Mouse (Mus musculus) gastrocnemius, adult 18-20 months (tissue): ENCODE measurements around the gene Polr3b. TPM values are rescaled to one million over a fixed set of nuclear protein-coding genes. Genes with fewer than 3 reads are reported as not detected.

Experiments
- DNase-seq: peaks from one replicate; pipeline ENCODE4 v3.0.0; 2021; ENCODE audit warnings: low spot score
- total RNA-seq, 2 experiments: library from RNA; stranded (reverse); gene quantifications; 2 replicates each; pipeline ENCODE4 v1.2.3; 2021

Polr3b gene
- total RNA-seq, 2 experiments from 2014 or later = 8.8 to 10.0 TPM

GRCm38 (mm10) chr10:84758483-84759431 lies 136.7 kb downstream of the Polr3b start:
- no peak for DNase-seq

- DNase-seq = no peak
These were observed 137.5 kb downstream of the Polr3b start for GRCm38 (mm10) chr10:84759511-84760117.

- no peak for DNase-seq
These were observed 138.3 kb downstream of the Polr3b start for GRCm38 (mm10) chr10:84760118-84761111.

- DNase-seq = no peak
These were observed 146.7 kb downstream of the Polr3b start for GRCm38 (mm10) chr10:84768766-84769165.

- DNase-seq = peak; percentile 48
These were observed 150.5 kb downstream of the Polr3b start for GRCm38 (mm10) chr10:84772380-84773130.

GRCm38 (mm10) chr10:84773889-84774288 lies 151.8 kb downstream of the Polr3b start:
- no peak for DNase-seq

- DNase-seq = peak; percentile 64
These were observed 152.5 kb downstream of the Polr3b start for GRCm38 (mm10) chr10:84774573-84774972.

Other genes with a start within 250 kb of the Polr3b start
- gene Nuak1, start 181.7 kb upstream of the Polr3b start, total RNA-seq = 10 to 100 TPM; 25.0 to 28.4 TPM
- 1 to 10 TPM; 5.7 to 8.4 TPM for gene Ckap4, start 88.2 kb upstream of the Polr3b start, total RNA-seq
- 10 to 100 TPM; 35.9 to 52.2 TPM for gene Tcp11l2, start 45.7 kb upstream of the Polr3b start, total RNA-seq
- gene Rfx4, start 133.8 kb downstream of the Polr3b start, total RNA-seq = not detected